Mouse (Mus musculus) stomach, postnatal 0 days (tissue): ENCODE results near the gene Fbxl5.

Experiments
- CTCF ChIP-seq: IDR thresholded peaks from 2 replicates; pipeline ENCODE4 v1.5.1; 2016; ENCODE audit warnings: antibody characterized with exemption, low read depth, mild to moderate bottlenecking, moderate library complexity
- EP300 ChIP-seq: optimal IDR thresholded peaks from 2 replicates; pipeline ENCODE3; 2016; ENCODE audit warnings: antibody characterized with exemption

DNA sequence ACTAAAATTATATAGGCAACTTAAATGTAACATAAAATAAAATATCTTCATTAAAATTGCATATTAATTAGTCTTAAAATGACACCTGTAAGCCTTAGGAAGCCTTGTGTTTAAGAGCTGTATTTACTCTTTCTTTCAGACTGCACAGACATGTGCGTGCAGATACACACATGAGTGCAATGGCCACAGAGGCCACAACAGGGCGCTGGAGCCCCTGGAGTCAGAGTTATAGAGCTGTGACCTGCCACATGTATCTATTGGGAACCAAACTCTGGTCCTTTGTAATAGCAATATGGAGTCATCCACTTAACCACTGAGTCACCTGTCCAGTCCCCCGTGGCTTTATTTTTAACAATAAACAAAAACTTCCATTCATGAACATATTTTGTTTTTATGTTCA lies 72.3 kb downstream of the Fbxl5 start:
- peak; percentile 31 for TF ChIP-seq CTCF
- no peak for TF ChIP-seq EP300
